Mouse (Mus musculus): Measurements from ENCODE around the gene Smim6.

Gene Smim6

DNA sequence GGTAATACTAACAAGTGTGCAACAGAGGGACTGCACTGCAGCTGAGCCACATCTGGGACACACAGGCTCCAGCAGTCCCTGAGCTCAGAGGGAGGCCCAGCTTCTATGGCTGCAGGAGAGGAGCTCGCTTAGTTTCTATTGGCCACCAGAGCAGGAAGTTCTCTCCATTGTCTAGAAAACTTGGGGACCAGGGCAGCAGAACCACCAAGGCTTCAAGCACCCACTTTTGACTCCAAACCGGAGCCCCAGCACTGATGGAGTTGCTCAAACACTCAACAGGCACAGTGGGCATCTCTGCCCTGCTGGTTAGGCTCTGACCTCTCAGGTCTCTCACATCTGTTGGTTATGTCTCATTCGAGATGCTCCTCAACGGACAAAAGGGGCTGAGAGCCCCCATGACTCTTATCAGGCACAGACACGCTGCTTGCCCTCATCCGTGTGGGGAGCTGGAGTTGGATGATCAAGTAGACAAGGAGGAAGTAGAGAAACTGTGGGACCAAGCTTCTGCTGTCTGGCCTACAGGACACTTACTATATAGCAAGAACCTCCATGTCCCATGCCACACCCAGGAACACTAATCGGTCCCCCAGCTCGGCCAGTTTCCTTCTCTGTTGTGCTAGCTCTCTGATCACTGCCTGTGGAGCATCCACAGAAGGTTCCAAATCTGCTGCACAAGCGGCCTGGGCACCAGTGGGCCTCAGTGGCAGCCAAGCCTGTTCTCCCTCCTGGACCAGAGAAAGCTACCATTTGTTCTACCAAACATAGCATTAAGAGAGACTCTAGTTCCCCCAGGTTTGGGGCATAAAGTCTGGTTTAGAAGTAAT lies 10.3 kb upstream of the Smim6 start:
- DNase-seq = no peak

DNA sequence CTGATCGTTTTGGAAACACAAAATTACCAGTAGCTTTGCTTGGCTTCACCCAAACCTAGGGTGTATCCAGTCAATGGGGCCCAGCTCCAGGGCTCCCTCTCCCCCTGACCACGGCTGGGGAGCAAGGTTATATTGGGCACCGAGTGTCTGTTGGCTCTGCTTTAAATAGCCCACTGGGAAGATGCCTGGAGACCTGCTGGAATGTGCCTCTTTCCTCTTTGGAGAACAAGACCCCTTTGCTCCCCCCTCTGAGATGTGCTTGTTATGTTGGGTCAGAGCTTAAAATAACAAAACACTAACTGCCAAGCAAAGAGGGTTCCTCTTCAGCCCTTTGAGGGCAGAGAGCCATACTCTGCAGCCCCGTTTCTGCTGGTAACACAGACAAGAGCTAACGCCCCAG lies 9.6 kb upstream of the Smim6 start:
- no peak for DNase-seq

DNA sequence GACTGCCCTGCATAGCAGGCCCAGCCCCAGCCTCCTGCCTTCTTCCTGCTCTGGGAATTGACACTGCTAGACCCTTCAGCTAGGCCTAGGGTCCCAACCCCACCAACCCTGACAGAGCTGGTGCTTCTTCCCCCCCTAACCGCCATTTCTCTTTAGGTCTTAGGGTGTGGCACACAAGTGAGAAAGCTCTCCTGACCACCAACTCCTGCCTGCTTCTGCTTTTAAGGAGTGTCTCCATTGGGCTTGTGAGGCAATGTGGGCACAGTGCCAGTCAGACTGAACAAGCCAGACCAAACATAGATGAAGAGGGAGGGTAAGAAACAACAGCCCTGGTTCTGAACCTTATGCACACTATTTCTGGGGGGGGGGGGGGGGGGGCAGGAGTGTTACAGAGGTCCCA lies 9.0 kb upstream of the Smim6 start:
- no peak for DNase-seq

DNA sequence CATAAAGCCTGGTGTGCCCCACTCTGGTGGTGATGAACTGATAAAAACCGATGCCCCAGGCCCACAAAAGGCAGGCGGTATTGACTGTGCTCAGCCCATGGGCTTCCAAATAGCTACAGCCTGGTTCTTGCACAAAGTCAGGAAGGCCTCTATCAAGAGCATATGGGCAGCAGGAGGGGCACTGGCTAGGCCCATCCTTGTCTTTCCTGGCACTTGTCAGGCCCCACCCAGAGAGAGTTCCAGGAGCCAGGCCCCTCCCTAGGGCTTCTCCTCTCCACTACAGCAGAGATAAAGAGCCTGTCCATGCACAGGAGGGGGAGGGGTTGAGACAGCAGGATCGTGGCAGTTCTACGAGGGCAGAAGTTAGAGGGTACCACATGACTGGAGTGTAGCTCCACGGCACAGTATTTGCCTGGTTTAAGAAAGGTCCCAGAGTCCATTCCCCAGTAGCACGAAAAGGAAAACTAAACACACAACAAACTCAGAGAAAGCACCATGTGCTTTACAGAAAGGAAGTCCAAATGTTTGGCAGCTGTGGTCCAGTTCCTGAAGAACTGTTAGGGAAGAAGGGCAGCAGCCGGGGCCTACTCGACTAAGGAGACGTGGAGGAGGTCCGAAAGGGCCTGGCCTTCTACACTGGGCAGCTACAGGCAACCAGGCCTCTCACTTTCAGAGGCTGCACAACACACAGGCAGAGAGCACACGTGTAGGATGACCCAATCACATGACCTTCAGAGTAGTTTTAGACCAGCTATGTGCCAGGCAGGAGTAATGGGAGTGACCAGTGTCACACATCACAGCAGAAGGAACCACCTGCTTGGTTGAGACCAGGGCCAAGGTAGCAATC lies 8.2 kb upstream of the Smim6 start:
- no peak for DNase-seq

DNA sequence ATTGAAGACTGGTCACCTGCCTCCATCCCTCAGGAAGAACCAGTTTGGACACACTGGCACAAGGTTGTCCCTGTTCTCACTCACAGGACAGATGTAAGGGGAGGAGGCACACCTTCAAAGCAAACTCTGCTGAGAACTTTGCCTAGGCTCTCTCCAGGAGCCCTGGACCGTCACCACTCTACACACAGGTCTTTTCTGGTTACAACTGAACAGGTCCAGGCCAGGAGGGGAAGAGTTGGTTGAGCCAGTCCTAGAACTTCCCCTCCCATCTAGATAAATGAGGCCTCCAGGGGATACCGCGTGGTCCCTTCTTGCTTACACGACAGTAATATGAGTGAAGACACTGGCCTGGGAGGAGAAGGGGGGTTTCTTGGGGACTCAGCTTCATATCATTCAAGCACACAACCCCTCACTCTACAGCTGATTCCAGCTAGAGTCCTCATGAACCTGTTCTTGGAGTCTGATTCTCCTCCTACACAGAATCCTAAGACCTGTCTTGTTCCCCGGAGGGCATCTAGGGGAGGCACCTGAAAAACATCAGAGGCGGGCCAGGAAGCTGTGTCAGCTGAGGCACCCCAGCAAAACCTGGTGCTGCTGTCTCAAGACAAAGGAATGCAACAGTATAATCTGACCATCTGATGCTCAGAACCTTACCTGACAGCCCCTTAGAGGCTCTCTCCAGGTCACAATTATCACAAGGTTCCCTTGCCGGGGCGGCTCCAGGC lies 7.4 kb upstream of the Smim6 start:
- DNase-seq = no peak

DNA sequence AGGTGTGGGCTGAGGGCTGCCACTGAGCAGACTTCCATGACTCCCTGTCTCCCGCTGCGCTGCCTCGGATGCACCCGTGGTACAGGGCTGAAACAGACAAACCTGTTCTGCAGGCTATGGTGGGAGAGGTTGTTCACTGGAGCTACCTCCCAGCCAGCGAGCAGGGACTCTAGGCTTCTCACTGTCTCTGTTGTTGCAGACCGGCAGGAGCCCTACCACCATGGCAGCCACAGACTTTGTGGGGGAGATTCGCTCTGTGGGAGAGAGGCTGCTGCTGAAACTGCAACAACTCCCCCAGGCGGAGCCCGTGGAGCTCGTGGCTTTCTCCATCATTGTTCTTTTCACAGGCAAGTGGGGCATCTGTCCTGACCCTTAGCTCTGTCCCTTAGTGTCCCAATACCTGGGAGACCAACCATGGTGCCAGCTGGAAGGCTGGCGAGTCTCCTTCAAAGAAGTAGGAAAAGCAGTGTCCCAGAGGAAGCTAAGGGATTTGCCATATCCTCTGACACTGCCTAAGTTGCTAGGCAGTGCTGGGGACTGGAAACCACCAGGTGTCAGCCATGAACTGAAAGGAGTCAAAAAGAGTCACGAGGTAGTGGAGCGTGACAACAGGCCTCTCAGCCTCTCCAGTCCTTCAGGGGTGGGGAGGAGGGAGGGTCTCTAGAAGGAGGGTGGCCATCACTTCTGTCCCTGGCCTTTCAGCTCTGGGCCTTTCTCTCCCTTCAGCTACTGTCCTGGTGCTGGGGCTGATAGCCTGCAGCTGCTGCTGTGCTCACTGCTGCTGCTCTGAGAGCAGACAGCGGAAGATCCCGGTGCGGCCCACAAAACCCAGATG lies 6.6 kb upstream of the Smim6 start:
- no peak for DNase-seq

DNA sequence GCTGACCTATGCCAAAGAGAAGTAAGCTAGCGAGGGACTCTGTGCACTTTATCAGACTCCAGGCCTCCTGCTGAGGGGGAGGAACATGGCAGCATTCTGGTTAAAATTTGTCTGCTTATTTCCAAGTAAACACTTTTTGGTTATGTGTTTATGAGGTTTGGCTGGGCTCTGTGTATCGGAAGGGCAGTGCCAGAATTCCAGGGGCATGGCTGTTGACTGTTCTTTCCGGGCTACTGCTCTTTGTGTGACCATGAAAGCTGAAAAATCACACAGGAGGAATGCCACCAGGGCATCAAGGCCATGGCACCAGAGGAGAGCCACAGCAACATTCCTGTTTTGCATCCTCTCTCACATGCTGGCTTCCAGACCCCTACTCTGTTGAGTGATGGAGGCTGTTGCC lies 5.7 kb upstream of the Smim6 start:
- no peak for DNase-seq

DNA sequence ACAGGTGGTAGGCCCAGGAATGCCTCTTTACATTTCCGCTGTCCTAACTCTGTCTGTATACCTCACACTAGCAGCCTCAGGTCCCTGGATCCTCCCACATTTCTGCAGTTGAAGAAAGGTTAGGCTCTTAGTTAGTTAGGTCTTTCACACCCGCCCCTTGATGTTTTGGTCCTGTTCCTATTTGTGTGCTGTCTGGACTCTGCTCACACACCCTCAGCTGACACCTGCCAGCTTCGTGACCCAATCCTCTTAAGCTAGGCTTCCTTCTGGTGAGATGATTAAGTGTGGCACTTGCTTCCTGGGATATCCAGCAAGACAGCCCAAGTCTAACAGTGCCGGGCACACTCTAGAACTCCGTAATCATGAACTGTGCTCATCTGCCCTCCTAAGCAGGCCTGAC lies 5.3 kb upstream of the Smim6 start:
- DNase-seq = no peak

DNA sequence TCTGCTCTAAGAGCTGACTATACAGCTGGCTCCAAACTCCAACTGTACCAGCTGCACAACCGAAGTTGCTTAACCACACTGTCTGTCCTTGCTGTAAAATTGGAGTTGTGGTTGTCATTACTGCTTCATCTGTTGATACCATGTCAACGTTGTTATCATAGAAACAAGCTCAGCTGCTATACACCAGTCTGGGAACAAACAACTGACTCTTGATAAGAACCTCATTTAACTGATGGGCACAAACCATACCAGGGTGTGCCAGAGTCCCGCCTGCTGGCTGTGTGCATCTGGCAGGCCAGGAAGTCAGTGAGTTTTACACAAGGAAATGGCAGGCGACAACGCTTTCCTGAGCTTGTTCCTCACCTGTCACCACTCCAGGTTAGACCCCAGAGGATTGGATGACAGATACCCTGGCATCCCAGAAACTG lies 669 bp upstream of the Smim6 start:
- DNase-seq = peak in 1 of 2 experiments; percentile 49

DNA sequence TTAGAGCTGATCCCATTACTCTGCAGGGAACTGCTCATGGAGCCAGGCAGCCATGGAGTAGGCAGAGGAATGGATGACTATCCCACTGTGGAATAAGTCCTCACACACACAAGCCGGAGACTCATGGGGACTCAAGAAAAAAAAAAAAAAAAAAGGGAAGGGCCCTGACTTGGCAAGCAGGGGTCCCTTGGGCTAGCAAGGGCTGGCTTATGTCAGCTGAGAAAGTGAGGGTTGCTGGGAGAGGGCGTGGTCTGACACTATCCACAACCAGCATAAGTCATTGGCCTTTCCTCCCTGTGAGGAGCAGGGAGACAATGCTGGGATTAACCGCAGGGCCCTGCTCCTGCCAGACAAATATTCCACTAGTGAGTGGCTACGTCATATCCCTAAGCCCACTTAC lies 4.8 kb downstream of the Smim6 start:
- DNase-seq = no peak

DNA sequence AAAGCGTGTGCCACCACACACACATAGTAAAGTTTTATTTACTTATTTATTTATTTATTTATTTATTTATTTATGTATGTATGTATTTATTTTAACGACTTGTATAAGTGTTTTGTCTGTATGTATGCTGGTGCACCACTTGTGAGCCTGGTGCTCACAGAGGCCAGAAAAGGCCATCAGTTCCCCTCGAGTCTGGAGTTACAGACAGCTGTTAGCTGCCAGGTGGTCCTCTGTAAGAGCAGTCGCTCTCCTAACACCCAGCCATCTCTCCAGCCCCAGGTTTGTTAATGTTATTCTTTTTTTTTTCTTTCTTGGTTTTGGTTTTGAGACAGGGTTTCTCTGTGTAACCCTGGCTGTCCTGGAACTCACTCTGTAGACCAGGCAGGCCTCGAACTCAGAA lies 6.8 kb downstream of the Smim6 start:
- DNase-seq = no peak

DNA sequence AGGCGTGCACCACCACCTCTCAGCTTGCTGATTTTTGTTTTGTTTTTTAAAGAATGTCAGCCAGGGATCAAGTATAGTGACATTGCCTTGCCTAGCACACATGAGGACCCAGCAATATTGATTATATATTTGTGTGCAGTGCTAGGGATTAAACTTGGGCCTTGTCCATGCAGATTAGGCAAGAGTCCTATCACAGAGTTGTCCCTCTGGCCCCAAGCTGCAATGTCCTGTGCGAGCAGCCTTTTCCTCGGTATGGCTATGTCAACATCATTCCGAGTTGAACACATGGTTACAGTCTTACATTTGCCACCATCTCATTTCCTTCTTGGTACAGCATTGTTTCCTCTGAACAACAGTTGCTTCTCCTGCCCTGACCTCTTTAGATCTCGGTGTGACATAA lies 7.3 kb downstream of the Smim6 start:
- DNase-seq = no peak

DNA sequence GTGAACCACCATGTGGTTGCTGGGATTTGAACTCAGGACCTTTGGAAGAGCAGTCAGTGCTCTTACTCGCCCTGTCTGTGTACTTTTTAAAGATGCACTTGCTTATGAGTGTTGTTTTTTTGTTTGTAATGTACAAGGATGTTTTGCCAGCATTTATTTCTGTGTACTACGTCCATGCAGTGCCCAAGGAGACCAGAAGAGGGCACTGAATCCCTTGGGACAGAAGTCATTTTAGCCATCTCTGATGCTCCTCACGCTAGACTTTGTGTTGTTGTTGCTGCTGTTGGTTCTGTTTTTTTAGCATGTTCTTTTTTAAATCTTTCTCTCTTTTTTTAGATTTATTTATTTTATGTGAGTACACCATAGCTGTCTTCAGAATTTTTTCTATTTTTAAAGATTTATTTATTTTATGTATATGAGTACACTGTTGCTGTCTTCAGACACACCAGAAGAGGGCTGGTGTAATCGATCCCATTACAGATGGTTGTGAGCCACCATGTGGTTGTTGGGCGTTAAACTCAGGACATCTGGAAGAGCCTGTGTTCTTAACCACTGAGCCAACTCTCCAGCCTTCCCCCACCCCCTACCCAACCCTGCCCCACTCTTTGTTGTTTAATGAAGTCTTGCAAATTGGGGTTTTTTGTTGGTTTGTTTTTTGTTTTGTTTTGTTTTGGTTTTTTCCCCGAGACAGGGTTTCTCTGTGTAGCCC lies 8.4 kb downstream of the Smim6 start:
- DNase-seq = no peak

DNA sequence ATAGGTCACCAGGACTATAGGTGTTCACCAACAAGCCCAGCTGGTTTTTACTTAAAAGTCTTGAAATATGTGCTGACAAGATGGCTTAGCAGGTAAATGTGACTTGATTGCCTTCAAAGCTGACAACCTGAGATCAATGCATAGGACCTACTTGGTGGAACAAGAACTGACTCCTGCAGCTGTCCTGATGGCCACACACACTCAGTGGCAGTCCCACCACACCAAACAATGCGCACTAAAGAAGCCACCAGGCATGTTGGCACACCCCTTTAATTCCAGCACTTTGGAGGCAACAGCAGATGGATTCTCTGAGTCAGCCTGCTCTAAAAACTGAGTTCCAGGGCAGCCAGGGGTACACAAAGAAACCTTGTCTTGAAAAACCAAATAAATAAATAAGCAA lies 10.2 kb downstream of the Smim6 start:
- DNase-seq = no peak

DNA sequence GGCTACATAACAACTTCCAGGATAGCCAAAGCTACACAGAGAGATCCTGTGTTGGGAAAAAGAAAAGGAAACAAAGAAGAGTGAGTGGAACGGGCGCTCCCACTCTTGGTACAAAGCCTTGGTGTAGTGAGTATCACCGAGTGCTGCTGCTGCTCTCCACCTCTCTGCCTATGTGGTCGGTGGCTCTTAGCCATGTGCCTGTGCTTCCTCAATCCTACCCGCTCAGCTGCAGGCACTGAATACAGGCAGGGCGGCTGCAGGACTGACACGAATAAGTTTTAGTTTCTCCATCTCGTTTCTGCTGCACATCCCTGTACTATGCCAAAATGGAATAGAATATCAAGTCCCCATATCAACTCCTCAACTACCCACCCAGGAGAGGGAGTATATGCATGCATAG lies 17.2 kb downstream of the Smim6 start:
- DNase-seq = no peak

DNA sequence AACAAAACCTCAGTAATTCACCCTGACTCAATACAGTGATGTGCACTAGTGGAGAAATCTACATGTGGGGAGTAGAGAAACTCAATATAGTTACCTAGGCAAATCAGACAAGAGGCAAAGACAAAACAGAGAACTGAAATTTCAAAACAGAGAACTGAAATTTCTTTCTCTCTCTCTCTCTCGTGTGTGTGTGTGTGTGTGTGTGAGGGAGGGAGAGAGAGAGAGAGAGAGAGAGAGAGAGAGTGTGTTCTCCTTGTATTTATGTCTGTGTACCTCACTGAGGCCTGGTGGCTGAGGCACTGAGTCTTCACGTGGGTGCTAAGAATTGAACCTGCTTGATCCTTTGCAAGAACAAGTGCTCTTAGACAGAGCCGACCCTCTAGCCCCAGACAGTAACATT lies 18.0 kb downstream of the Smim6 start:
- no peak for DNase-seq

DNA sequence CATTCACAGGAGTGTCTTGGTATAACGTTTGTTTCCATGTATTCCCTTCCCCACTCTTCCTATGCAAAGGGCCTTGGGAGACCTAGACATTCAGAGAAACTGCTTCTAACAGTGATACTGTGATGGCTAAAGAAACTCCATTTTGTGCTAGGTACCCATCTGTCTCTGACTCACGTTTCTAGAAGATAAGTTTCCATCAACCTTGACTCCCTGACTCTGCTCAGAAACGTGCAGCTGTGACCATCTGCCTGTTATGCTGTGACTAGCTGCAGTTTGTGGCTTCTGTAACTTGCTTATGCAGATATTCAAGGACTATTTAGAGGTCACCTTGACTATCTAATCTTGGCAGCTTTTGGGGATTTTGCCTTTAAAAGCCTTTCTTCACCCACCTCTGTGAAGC lies 19.4 kb downstream of the Smim6 start:
- no peak for DNase-seq

DNA sequence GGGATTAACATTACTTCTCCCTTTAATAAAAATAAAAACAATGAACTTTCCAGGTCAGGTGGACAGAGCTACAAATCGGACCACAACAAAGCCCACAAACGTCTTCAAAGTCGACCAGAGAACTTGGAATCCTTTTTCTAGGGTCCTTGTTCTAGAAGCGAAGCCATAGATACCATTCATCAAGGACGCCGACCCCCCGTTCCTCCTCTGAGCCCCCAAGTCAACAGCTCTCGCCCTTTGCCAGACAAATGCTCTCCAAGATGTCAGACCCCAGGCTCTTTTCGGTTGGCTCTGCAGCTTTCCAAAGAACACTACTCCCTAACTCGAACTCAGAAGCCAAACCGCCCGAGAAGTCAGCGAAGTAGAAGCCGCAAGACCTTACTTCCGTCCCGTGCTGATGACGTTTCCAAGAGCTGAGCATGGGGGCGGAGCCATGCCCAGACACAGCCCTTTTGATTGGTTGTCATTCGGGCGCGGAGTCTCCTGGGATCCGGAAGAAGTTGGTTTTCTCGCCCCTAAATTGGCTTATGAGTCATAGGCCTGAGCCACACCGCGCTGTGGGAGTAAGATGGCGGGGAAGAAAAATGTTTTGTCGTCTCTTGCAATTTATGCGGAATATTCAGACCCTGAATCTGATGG lies 21.4 kb downstream of the Smim6 start, which contains the start of the genes Sap30bp and Recql5:
Gene Sap30bp (plus strand): TSS at position 175 of the 639 bp plus-strand sequence.
Gene Recql5 (minus strand): TSS at position 370 of the 639 bp plus-strand sequence.
- peak; percentile 90 to 93 for DNase-seq

DNA sequence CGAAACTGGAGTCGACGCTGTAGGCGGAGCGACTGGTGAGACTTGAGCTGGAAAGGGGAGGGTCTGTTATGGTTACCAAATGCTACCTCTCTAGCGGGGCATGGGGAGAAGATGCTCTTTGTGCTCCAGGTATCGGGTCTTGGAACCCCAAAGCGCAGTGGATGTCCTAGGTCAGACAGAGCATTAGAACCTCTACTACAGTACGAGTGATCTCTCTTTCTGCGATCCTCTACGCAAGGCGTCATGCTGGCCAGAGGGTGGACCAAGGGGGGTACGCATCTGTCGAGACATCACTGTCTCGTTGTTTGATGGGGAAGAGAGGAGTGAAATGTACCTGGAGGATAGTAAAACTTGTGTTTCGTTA lies 21.9 kb downstream of the Smim6 start:
- no peak for DNase-seq

DNA sequence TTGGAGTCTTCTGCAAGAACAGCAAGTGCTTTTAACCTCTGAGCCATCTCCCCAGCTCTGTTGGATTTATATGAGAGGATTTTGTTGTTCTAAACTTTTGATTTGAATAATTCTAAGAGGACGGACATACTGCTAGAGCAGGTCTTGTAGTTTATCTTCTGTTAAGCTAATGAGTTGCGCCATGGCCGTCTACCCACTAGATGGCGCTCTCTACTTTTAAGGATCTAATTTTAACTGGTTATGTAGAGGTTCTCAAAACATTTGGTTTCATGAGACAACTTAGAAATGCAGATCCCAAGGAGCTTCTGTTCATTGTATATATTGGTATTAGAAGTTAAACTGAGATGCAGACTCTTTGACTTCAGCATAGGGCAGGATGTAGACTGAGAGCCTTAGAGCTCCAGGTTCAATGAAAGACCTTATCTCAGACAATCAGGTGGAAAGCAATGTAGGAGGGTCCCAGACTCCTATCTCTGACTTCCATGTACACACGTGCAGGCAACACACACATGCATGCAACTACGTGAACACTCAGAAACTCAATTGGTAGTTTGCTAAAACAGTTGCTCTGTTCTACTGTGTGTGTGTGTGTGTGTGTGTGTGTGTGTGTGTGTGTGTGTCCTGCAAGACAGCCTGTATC lies 28.0 kb downstream of the Smim6 start:
- peak in 1 of 2 experiments; percentile 25 for DNase-seq

DNA sequence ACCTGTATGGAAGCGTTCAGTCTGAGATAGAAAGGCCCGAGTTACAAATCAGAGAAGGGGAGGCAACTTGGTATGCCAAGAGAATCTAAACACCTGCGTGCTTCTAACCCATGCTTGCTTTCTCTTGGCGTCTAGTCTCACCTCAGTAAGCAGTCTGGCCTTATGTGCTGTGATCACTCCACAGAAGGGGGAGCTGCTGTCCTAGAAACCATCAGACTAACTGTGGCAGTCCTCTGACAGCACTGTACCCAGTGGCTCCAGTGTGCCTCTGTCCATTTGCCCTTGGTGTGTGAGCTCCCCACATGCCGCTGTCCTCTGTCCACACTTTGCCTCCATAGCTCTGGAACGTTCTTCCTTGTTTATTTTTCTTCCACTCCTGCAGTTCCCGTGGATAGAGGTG lies 30.2 kb downstream of the Smim6 start:
- no peak for DNase-seq
